Mouse (Mus musculus) forebrain, postnatal 0 days (tissue): ENCODE results near the gene Itgb5. TPM values are rescaled to one million over a fixed set of nuclear protein-coding genes. Genes with fewer than 3 reads are reported as not detected.

Experiments
- ATAC-seq: fragments of 200-750 bp; cut with Nextera tagmentation; 2 replicates; pipeline ENCODE4 v1.8.0; 2017; ENCODE audit warnings: mild to moderate bottlenecking, moderate library complexity
- DNase-seq: peaks from one replicate; pipeline ENCODE4 v3.0.0-alpha.2; 2015
- H3K27ac ChIP-seq: fragments of 300-500 bp; sonication (generic); 2 replicates; pipeline ENCODE4 v1.5.1; 2014; ENCODE audit warnings: low read depth, mild to moderate bottlenecking, antibody characterized with exemption, low read length, moderate library complexity, mixed read lengths
- H3K27me3 ChIP-seq: fragments of 300-500 bp; sonication (generic); 2 replicates; pipeline ENCODE4 v1.6.1; 2014; ENCODE audit warnings: mild to moderate bottlenecking, low read length, mixed read lengths; ENCODE audit not compliant: insufficient read depth
- H3K36me3 ChIP-seq: fragments of 300-500 bp; sonication (generic); 2 replicates; pipeline ENCODE4 v1.6.1; 2014; ENCODE audit warnings: mild to moderate bottlenecking, moderate library complexity; ENCODE audit not compliant: insufficient read depth
- H3K4me1 ChIP-seq: fragments of 300-500 bp; sonication (generic); 2 replicates; pipeline ENCODE4 v1.6.1; 2014; ENCODE audit warnings: antibody characterized with exemption; ENCODE audit not compliant: insufficient read depth
- H3K4me2 ChIP-seq: fragments of 300-500 bp; sonication (generic); 2 replicates; pipeline ENCODE4 v1.6.1; 2014; ENCODE audit warnings: low read depth, mild to moderate bottlenecking, moderate library complexity
- H3K4me3 ChIP-seq: fragments of 300-500 bp; sonication (generic); 2 replicates; pipeline ENCODE4 v1.5.1; 2014; ENCODE audit warnings: low read depth, low read length, mixed read lengths
- H3K9ac ChIP-seq: fragments of 300-500 bp; sonication (generic); 2 replicates; pipeline ENCODE4 v1.6.1; 2014; ENCODE audit warnings: mild to moderate bottlenecking
- H3K9me3 ChIP-seq: fragments of 300-500 bp; sonication (generic); 2 replicates; pipeline ENCODE4 v1.6.1; 2016; ENCODE audit warnings: low read length
- CTCF ChIP-seq: sonication (generic); IDR thresholded peaks from 2 replicates; pipeline ENCODE4 v1.5.1; 2016; ENCODE audit warnings: antibody characterized with exemption, control low read depth, low read depth
- WGBS: fragments of 180-500 bp; shearing (Covaris S2); extraction: QIAGEN DNeasy Blood & Tissue Kit; methylation state at CpG from one replicate; pipeline ENCODE4 v1.1.7; 2014; 5-methylcytosine and 5-hydroxymethylcytosine counted together
- polyA plus RNA-seq: library from polyadenylated mRNA; unstranded; fragments of >200 nt; fragmentation: Nextera tagmentation; extraction: Ambion mirVana; gene quantifications from 2 replicates; pipeline ENCODE4 v1.2.1, GENCODE M21; 2015
- total RNA-seq: library from RNA; depleted of rRNA; stranded (reverse); fragments of >200 nt; gene quantifications from 2 replicates; pipeline ENCODE4 v1.2.3, GENCODE M21; 2014

Gene Itgb5
- total and polyA plus RNA-seq, 2 experiments from 2014 or later = 19.7 to 49.3 TPM

DNA sequence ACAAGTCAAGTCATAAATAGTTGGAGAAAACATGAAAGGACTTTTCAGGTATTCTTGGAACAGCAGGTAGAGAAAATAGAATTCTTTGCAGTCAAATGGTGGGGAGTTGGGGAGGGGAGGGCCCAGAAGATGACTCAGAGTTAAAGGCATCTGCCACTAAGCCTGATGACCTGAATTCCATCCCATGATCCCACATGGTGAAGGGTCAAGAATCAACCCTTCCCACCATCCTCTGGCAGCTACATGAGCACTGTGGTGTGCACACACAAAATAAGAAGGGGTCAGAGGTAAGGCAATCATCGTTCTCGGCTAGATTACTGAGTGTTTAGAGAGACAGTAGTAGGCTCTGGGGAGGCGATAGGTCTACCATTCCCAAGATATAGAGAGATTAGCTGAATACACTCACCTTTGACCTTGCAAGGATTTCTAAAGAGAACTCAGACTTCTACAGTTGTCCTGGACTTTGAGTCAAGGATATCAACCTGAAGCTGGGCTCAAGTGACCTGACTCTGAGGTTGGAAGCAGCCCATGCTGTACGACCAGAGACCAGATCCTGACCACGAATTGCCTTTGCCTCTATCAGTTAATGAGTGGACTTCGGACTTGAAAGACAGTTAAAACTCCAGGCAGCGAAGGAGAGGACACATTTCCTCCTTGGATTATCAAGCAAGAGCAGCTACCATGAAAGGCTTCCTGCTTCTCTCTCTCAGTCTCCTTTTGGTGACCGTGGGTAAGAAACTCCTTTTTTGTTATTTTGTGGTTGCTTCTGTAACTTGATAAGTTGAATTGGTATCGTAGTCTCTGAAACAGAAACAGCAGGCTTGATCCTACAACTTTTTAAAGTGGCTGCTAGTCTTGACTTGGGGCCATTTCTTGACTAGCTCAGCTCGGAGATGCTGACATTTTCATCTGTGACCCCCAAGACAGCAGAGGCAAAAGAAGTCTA lies 35.3 kb upstream of the Itgb5 start, which contains the start of gene Muc13:
Gene Muc13, plus strand, starts transcription at position 192 of the 946 bp plus-strand sequence.
- TF ChIP-seq CTCF = no peak
- Histone ChIP-seq H3K36me3 (no peaks in the 10 kb centered on the region), H3K4me3 (no peak within 1 kb of the TSS), H3K4me1 (no peaks in the 10 kb centered on the region), H3K27me3 (no peaks in the 10 kb centered on the region), H3K9me3 (no peaks in the 10 kb centered on the region), H3K9ac (no peak within 1 kb of the TSS), H3K27ac (no peak within 1 kb of the TSS), H3K4me2 (no peak within 1 kb of the TSS)
- ATAC-seq (no peak), DNase-seq (no peak)
- 93% methylated on average over 10 of the region's 10 CpGs for WGBS

DNA sequence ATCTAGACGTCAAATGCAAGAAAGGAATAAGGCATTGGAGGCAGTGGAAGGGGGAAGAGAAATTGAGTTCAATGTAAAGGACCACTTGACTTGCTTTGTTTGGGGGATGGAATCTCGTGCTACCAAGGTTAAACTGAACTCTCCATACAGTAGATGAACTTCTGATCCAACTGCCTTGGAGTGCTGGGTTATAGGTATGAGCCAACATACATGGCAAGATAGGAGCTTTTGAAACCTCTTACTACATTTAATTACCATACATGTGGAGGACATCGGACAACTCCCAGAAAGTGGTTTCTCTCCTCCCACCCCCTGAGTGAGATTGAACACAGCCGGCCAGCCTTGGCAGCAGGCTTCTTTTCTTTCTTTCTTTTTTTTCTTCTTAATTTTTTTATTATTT lies 34.4 kb upstream of the Itgb5 start:
- Histone ChIP-seq H3K27me3 (no peaks in the 10 kb centered on the region), H3K27ac (no peak overlapping the region), H3K36me3 (no peaks in the 10 kb centered on the region), H3K4me3 (no peak overlapping the region), H3K9me3 (no peaks in the 10 kb centered on the region), H3K9ac (no peak overlapping the region), H3K4me2 (no peak overlapping the region), H3K4me1 (no peaks in the 10 kb centered on the region)
- ATAC-seq = no peak
- DNase-seq = no peak
- TF ChIP-seq CTCF = no peak
- WGBS = 83% methylated on average over 4 of the region's 4 CpGs

DNA sequence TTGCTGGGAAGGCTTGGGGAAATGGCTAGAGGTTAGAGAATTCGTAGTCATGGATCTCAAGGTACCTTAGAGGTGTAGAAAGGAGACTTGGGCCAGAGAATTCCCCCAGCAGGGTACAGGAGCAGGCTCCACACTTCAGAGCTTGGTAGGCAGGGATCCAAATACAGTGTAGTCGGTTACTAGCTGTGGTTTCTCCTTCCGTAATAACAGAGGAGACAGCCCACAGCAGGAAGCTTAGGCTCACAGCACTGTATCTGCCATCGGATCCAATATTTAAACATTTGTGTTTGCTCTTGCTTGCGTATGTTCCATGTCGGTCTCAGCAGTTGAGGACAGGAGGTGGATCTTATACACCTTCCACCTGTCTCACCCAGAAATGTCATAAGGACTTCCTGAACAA lies 33.6 kb upstream of the Itgb5 start:
- no peaks in the 10 kb centered on the region for H3K27me3 ChIP-seq
- no peak for TF ChIP-seq CTCF
- 80% methylated on average over 6 of the region's 6 CpGs for WGBS

DNA sequence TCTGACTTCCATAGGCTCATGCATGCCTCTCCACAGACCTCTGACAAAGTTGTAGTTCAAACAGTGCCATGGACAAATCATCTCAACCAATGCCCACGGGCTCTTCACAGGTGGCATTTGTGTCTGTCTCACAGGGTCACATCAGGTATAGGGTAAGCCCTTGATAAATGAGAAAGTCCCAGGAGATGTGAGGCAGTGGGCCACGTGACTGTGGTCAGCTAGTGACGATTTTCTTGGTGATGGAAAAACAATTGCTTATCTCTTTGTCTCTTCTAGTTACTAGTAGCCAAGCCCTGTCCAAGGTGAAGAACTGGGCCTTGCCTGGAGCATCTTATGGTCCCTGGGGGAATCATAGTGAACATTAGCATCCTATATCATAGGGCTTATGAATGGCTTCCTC lies 32.7 kb upstream of the Itgb5 start:
- Histone ChIP-seq H3K27ac (no peak overlapping the region), H3K9me3 (no peaks in the 10 kb centered on the region), H3K9ac (no peak overlapping the region), H3K4me2 (no peak overlapping the region), H3K36me3 (no peaks in the 10 kb centered on the region), H3K4me1 (no peaks in the 10 kb centered on the region), H3K4me3 (no peak overlapping the region), H3K27me3 (no peaks in the 10 kb centered on the region)
- DNase-seq = no peak
- WGBS = 88% methylated on average over 3 of the region's 3 CpGs
- no peak for ATAC-seq
- no peak for TF ChIP-seq CTCF

More for the DNA sequence above, 33.6 kb upstream of the Itgb5 start:
- no peak overlapping the region for H3K4me2 ChIP-seq
- H3K4me1 ChIP-seq = no peaks in the 10 kb centered on the region
- no peak overlapping the region for H3K4me3 ChIP-seq
- H3K36me3 ChIP-seq = no peaks in the 10 kb centered on the region
- no peak overlapping the region for H3K9ac ChIP-seq
- ATAC-seq (no peak), DNase-seq (no peak)
- H3K27ac ChIP-seq = no peak overlapping the region
- no peaks in the 10 kb centered on the region for H3K9me3 ChIP-seq

DNA sequence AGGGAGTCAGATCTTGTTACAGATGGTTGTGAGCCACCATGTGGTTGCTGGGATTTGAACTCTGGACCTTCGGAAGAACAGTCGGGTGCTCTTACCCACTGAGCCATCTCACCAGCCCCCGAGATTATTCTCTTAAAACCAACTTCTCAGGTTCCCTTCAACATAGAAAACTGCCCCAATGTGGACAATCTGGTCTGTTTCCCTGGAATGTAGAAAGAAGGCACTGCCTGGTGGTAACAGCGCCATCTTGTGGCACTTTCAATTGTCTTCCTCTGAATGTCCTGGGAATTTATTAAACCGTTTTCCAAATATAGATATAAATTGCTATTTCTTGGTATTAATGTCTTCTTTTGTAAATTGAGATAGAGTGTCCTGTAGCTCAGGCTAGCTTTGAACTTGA lies 31.6 kb upstream of the Itgb5 start:
- 43% methylated on average over 5 of the region's 5 CpGs for WGBS
- no peak for ATAC-seq
- no peak overlapping the region for H3K27ac ChIP-seq
- no peak overlapping the region for H3K4me2 ChIP-seq
- H3K9me3 ChIP-seq = no peaks in the 10 kb centered on the region
- no peaks in the 10 kb centered on the region for H3K4me1 ChIP-seq
- H3K36me3 ChIP-seq = no peaks in the 10 kb centered on the region
- no peaks in the 10 kb centered on the region for H3K27me3 ChIP-seq
- DNase-seq = peak; percentile 63
- TF ChIP-seq CTCF = peak; percentile 72
- no peak overlapping the region for H3K4me3 ChIP-seq
- no peak overlapping the region for H3K9ac ChIP-seq

DNA sequence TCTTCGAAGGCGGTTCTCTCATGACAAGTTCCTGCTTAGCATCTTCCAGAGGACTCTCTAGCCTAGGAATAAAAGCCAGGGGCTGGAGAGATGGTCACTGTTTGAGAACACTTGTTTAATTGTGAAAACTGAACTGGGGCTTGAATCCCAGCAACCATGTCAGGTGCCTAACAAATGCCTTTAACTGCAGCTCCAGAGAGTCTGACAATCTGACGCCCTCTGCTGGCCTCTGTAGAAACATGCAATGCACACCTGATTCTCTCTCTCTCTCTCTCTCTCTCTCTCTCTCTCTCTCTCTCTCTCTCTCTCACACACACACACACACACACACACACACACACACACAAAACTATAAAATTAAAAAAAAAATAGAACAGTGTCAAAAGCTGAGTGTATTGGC lies 19.5 kb upstream of the Itgb5 start:
- Histone ChIP-seq H3K27ac (no peak overlapping the region), H3K9me3 (no peaks in the 10 kb centered on the region), H3K4me1 (no peaks in the 10 kb centered on the region), H3K27me3 (no peaks in the 10 kb centered on the region), H3K4me2 (no peak overlapping the region), H3K4me3 (no peak overlapping the region), H3K9ac (no peak overlapping the region), H3K36me3 (no peaks in the 10 kb centered on the region)
- ATAC-seq (no peak), DNase-seq (no peak)
- 74% methylated on average over 3 of the region's 3 CpGs for WGBS
- peak; percentile 46 for TF ChIP-seq CTCF

DNA sequence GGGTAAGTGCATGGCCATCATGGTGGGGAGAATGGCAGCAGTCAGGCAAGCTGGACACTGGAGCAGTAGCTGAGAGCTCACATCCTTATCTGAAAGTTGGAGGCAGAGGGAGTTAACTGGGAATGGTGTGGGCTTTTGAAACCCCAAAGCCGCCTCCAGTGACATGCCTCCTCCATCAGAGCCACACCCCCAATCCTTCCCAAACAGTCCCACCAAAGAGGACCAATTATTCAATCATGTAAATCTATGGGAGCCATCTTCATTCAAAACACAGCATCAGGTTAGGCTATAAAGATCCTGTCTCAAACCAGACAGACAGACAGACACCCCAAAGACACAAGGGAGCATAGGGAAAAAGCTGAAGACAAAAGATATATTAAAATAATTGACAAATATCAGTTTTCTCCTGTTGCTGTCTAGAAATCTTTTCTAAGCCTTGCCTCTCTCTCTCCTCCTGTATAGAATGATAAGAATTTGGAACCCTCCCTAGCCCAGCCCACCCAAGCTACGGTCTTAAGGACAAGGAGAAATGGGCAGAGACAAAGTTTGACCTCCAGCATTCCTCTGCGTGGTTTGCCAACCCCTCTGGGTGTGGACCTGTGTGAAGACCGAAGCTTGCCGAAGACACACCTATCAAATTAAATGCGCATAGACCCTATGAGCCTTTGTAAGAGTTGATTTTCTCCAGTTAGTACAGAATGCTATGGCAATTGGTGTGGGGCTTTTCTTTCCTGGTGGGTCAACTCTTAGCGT lies 10.9 kb upstream of the Itgb5 start:
- ATAC-seq = no peak
- H3K27ac ChIP-seq = no peak overlapping the region
- no peak overlapping the region for H3K4me2 ChIP-seq
- TF ChIP-seq CTCF = no peak
- H3K27me3 ChIP-seq = no peaks in the 10 kb centered on the region
- H3K4me1 ChIP-seq = no peaks in the 10 kb centered on the region
- H3K9ac ChIP-seq = no peak overlapping the region
- 91% methylated on average over 7 of the region's 7 CpGs for WGBS
- no peaks in the 10 kb centered on the region for H3K9me3 ChIP-seq
- no peaks in the 10 kb centered on the region for H3K36me3 ChIP-seq
- no peak for DNase-seq
- no peak overlapping the region for H3K4me3 ChIP-seq
